In the genomic region with DNA sequence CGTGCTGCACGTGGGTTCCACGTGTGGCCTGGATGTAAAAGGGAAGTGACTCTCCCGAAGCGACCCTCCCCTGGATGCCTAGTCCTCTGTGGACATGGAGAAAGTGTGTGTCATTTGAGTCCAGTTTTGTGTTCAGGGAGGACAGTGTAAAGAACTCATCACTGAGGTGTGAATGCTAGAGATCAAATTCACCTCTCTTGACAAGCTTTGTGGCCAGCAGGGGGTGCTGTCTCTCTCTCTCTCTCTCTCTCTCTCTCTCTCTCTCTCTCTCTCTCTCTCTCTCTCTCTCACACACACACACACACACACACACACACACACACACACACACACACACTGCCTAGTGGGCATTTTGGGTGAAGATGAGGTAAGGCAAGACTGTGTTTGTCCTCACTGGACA, we compare ENCODE assay signal across 10 mouse cellular contexts.
A peak's percentile ranks its signal among the peaks of the same experiment; 100 is the strongest.
DNase-seq lines count a peak whose midpoint lies in the region; ATAC-seq lines count a peak whose summit lies in the region.
"Had no signal": no experiment of that assay in that cellular context is flagged by ENCODE, and none has a peak within 500 bp of the region (broad histone marks: within the 10 kb centered on the region; RNA-seq: fewer than 3 reads in every experiment).

No protein-coding gene starts in this region.

- no peak overlapping the region for H3K4me2 ChIP-seq in heart, embryonic 11.5 days
- no peak overlapping the region for H3K4me2 ChIP-seq in midbrain, embryonic 14.5 days (ENCODE audit: low read length)
- H3K4me2 ChIP-seq: heart, embryonic 15.5 days; stomach, embryonic 15.5 days had no signal

- no peaks in the 10 kb centered on the region for H3K36me3 ChIP-seq in heart, embryonic 11.5 days (ENCODE audit: control insufficient read depth, insufficient read depth, low read length)
- H3K36me3 ChIP-seq in midbrain, embryonic 14.5 days (ENCODE audit: control insufficient read depth, insufficient read depth, low read length), result peaks cover 17% of the 10 kb centered on the region; the same call in 1 of the 2 replicates
- H3K36me3 ChIP-seq: heart, embryonic 15.5 days; stomach, embryonic 15.5 days had no signal

- H3K27ac ChIP-seq in heart, embryonic 11.5 days (ENCODE audit: low read depth, low read length), result no peak overlapping the region
- no peak overlapping the region for H3K27ac ChIP-seq in midbrain, embryonic 14.5 days (replicated peaks; ENCODE audit: low read depth, low read length)
- H3K27ac ChIP-seq: heart, embryonic 15.5 days; stomach, embryonic 15.5 days had no signal

- no peak overlapping the region for H3K4me3 ChIP-seq in heart, embryonic 11.5 days (ENCODE audit: low read depth, low read length)
- no peak overlapping the region for H3K4me3 ChIP-seq in midbrain, embryonic 14.5 days (replicated peaks; ENCODE audit: low read depth, low read length)
- H3K4me3 ChIP-seq: heart, embryonic 15.5 days; stomach, embryonic 15.5 days had no signal

- no peaks in the 10 kb centered on the region for H3K4me1 ChIP-seq in heart, embryonic 11.5 days (ENCODE audit: control insufficient read depth, insufficient read depth, low read length)
- H3K4me1 ChIP-seq in midbrain, embryonic 14.5 days (ENCODE audit: control insufficient read depth, insufficient read depth, low read length), result no peaks in the 10 kb centered on the region
- H3K4me1 ChIP-seq: heart, embryonic 15.5 days; stomach, embryonic 15.5 days had no signal

- no peak for ATAC-seq in heart, embryonic 11.5 days (replicated peaks; ENCODE audit: insufficient number of reproducible peaks, low FRiP score, low TSS enrichment)
- ATAC-seq in midbrain, embryonic 14.5 days (ENCODE audit: low FRiP score, low TSS enrichment), result no peak
- ATAC-seq in megakaryocyte progenitor cell, adult 5-6 weeks (replicated peaks; ENCODE audit: poor library complexity), result no peak

- H3K9me3 ChIP-seq in heart, embryonic 11.5 days (replicated peaks; ENCODE audit: control insufficient read depth, low read length), result no peaks in the 10 kb centered on the region
- no peaks in the 10 kb centered on the region for H3K9me3 ChIP-seq in midbrain, embryonic 14.5 days (ENCODE audit: control insufficient read depth, low read length)
- H3K9me3 ChIP-seq: heart, embryonic 15.5 days; stomach, embryonic 15.5 days had no signal

- peak; percentile 57 for DNase-seq in heart, postnatal 4 days
- DNase-seq in right cerebral cortex, adult 18-20 months, result peak; percentile 63
- DNase-seq in right cerebral cortex, postnatal 36 days (ENCODE audit: low spot score in 2 of 2), result no peak
- peak; percentile 53 for DNase-seq in embryo, embryonic 11 days
- DNase-seq in midbrain, embryonic 14.5 days, result peak; percentile 72
- no peak for DNase-seq in urinary bladder, postnatal 25 days (ENCODE audit: low spot score)

- H3K27me3 ChIP-seq in heart, embryonic 11.5 days (ENCODE audit: control insufficient read depth, insufficient read depth, low read length), result no peaks in the 10 kb centered on the region
- H3K27me3 ChIP-seq in midbrain, embryonic 14.5 days (ENCODE audit: control insufficient read depth, insufficient read depth, low read length), result no peaks in the 10 kb centered on the region
- H3K27me3 ChIP-seq: heart, embryonic 15.5 days; stomach, embryonic 15.5 days had no signal

- WGBS in heart, embryonic 11.5 days (ENCODE audit: insufficient replicate concordance), result 73% methylated on average over 5 of the region's 5 CpGs
- 85% methylated on average over 5 of the region's 5 CpGs for WGBS in midbrain, embryonic 14.5 days

- no peak overlapping the region for H3K9ac ChIP-seq in heart, embryonic 11.5 days (ENCODE audit: low read depth, low read length)
- no peak overlapping the region for H3K9ac ChIP-seq in midbrain, embryonic 14.5 days (replicated peaks; ENCODE audit: low read length)
- H3K9ac ChIP-seq: heart, embryonic 15.5 days; stomach, embryonic 15.5 days had no signal

Comparison
In these comparisons a context has a peak if more than half of its experiments do, and no peak if none do; other contexts are left out.
1. DNase-seq: peak in heart, postnatal 4 days (single experiment), right cerebral cortex, adult 18-20 months (single experiment), embryo, embryonic 11 days (single experiment) and midbrain, embryonic 14.5 days (single experiment); none in right cerebral cortex, postnatal 36 days (0 of 2) and urinary bladder, postnatal 25 days (single experiment).